Mouse (Mus musculus): ENCODE data around the gene Crb1. TPM values are rescaled to one million over a fixed set of nuclear protein-coding genes. Genes with fewer than 3 reads are reported as not detected.

Crb1 gene
- polyA plus RNA-seq, 1 experiment = 0.34 TPM

Other genes with a start within 250 kb of the Crb1 start
- 8.2 and 9.0 TPM in 2 replicates for gene Zbtb41, start 45.2 kb upstream of the Crb1 start, polyA plus RNA-seq (2012; rRNA removed)
- gene Aspm, start 77.7 kb upstream of the Crb1 start, polyA plus RNA-seq (2012; rRNA removed) = 0.28 and 0.34 TPM in 2 replicates
- gene F13b, start 124.6 kb upstream of the Crb1 start, polyA plus RNA-seq (2012; rRNA removed) = not detected in 2 replicates
- not detected in 2 replicates for gene Cfhr1, start 183.2 kb upstream of the Crb1 start, polyA plus RNA-seq (2012; rRNA removed)